Mouse (Mus musculus): ENCODE data around the gene Paqr8.

Paqr8 gene

DNA sequence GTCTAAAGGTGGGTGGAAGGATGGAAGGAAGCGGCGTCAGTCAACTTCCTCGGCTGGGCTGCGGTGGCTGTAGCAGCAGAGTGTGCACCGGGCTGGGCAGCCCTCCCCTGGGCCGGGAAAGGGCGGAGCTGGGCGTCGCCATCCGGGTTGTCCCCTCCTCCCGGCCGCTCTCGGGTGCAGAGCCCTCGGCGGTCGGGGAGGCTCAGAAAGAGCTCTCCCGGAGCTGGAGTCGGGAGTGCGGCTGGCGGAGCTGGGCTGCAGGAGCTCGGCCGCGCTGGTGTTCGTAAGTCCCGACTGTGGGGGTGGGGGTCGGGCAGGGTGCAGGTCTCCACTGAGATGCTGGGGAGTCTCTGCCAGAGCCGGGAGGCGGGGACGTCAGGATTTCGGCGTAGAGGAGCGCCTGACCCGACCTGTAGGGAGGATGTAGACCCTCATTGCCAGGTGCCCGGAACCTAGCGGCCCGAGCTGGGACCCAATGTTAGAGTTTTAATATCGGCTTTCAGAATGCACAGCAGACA is at the start of gene Paqr8:
Gene Paqr8 (plus strand): TSS at position 203 of the 518 bp plus-strand sequence.
- DNase-seq: peak; percentile 79

DNA sequence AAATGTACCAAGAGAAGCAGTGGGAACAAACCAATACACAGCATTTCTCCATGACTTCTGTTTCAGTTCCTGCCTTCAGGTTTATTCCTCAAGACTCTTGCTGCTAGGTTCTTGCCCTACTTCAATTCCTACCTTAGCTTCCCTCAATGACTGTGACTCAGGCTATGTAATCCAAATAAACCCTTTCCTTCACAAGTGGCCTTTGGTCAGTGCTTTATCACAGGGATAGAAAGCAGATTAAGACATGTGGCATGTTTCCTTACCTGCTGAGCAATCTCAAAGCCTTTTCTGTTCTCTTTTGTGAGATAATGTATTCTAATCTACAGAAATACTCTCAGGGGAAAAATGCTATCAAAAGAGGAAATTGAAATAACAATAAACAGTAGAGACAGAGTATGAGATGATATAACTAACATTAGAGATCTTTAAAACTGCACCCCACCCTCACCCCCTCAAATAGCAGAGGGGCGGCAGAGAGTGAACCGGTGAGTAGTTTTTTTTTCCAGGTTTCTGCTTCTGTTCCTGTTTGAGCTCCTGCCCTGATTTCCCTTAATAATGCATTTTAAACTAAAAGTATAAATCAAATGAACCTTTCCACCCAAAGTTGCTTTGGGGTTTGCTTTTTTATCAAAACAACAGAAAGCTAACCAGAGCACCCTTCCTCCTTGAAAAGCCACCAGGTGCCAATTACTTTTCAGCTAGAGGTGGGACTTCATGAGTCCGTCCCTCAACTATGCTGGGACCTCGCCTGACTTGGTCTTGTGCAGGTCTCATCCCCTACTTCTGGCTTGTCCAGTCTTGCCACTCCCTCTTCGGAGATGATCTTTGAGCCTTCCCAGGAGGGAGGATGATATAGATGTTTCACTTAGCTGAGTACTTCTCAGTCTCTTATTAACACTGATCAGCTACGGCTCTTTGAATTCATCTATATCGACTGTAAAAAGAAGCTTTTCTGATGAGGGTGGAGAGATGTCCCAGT is 33.2 kb upstream of the Paqr8 start:
- no peak for DNase-seq

DNA sequence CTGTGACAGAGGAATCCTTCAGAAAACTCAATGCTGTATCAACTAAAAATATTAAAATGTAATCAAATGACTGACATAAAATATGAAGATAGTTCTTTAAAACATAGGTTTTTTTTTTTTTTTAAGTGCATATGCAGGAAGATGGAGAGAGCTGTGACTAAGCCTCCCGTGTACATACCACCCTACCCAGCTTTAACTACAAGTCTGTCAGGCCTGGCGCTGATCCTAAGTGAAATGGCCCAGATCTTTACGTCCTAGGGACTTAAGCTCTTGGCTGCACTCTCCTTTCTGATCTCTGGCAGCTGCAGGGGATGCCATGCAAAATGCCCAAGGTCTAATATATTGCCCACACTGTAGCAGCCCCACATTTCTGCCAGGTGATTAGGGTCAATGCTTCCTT is 29.6 kb upstream of the Paqr8 start:
- DNase-seq: no peak

DNA sequence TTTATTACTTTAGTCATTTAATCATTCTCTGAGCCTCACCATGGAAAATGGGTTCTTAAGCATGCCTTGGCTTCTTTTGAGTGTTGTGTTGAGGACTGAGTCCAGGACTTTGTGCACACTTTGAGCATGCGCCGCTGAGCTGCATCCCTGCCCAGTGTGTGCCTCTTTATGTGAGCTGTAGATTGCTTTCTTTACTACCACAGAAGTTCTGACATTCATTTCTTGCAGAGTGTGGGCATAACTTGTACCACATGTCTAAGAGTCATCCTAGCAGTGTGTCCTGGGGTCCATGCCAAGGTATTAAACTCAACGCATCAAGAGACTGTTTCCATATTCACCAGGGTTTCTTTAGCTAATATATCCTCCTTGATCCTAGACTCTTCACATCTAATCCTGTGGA is 28.5 kb upstream of the Paqr8 start:
- DNase-seq: no peak

DNA sequence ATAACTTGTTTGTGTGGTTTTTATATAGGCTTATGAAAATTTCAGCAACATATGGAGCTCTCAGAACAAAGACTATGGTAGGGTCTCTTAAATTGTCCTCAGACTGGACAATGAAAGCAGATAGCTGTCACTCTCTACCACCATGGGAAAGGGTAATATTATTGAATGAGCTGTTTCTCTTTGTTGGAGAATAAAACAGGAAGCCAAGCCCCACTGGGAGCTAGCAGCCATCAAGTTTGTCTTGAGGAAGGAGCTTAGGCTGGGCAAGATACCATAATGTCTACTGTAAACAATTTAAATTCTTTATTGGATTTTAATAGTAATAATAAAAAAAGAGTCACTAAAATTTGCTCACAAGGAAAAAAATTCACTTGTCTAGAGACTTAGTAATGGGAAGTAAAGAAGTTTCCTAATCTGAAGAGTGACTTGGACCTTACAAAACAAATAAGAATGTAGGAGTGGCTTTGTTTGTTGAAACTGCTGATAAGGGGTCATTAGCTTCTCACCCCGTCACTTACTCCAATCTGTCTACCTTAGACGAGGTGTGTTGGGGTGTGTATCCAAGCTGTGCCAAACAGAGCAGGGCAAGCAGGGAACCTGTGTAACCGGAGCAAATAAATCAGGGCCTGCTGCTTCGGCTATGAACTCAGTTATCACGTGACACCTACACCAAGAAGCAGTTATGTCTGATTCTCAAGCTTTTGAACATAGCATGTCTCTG is 26.8 kb upstream of the Paqr8 start:
- DNase-seq: no peak

DNA sequence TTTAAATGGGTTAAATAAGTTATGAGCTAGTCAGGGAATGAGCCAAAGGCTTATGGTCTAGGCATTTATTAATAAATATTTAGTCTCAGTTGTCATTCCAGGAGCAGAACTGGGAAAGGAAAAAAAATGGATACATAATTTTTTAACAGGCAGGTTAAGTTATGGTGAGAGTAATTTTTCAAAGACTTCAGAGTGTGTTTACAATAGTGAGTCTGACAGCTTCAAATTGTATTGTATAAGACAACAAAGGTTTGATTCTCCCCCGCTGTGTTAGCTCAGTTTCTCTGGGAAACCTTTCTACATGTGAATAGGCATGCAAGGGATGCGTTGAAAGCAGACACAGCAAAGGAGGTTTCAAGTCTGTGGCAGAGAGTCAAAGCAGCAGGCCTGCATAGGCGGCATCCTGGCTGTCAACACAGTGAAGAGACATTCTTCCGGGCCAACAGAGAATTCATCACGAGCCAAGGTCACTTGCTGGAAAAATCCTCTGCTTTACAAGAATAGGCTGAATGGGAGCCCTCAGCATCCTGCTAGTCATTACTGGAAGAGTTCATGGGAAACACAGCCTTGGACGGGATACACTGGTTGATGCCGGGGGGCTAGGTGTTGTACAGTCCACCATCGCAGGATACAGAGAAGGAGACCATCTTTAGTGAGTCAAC is 23.0 kb upstream of the Paqr8 start:
- DNase-seq: no peak

DNA sequence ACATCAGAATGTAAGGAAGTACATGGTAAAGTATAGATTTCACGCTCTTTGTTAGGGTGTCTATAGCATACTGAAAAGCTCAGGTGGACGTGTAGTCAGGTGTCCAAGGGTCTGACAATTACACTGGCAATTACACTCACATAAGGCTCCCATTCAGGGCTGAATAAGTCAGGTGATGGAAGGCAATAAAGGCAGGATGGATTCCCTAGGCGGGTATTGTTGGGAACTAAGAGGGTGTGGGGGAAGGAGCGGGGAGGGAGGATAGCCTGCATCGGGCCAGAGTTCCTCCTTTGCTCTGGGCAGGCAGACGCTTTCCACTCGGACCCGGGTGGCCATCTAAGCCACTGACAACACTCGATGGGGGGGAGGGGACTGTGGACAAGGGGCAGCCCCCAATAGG is 22.4 kb upstream of the Paqr8 start:
- DNase-seq: no peak

DNA sequence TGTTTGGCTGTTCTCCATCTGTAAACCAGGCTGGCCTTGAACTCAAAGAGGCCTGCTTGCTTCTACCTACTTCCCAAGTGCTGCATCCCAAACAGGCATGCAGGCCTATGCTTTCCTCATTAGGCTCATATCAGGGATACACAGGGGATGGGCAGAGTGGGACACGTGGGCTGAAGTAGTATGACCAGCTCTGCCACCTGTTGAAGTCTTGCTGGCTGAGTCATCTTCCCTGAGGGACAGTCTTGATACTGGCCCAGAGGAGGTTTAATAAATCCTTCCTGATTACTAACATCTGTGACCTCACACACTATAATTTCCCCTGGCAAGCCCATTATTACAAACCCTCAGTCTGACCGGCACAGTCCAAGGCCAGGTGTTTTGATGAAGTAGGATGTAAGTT is 19.5 kb upstream of the Paqr8 start:
- DNase-seq: no peak

DNA sequence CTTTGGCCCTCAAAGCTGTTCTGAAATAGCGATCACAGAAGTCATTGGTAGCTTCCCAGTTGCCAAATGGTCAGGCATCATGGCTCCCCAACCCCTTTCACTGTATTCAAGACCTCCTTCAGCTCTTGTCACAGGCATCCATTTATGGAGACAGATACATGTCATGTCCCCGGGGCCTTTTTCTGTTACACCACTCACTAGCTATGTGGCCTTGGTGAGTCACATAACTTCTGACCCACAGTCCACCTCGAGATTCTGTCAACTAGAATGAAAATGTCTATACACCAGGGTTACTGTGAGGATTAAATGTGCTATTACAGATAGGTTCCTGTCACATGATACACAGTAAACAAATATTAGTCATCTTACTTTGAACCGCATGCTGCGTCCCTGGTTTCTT is 17.9 kb upstream of the Paqr8 start:
- no peak for DNase-seq

DNA sequence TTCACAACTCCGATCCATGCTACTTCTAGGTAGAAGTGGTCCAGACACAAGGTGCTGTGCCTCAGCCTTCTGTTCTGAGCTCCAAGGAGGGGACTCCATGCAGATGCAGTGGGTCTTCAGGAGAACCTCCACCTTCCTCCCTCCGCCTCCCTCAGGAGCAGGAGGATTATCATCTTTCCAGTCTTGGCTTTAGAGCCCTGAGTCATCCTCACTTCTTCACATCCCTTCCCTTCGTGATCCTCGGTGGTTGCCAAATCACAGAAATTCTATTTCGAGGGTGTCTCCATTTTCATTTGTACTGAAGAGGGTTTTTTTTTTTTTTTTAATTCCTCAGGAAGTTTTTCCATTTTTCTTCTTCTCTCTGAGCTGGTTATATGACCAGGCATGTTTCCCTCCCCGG is 16.3 kb upstream of the Paqr8 start:
- no peak for DNase-seq

DNA sequence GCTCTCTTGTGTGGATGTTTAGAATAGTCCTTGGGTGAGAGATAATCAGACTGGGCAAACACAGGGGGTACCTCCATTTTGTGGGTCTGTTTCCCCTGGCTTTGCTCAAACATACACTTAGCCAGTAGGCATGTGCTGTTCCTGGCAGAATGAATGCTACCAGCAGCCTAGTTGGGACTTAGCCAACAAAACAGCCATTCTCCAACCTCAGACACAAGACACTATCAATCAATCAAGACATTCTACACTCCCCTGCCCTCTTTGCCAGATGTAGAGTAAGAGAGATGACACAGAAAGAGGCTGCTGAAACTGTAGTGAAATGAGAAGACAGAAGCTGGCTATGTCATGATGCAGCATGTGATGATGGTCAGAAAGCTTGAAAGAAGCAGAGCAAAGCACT is 13.1 kb upstream of the Paqr8 start:
- no peak for DNase-seq

DNA sequence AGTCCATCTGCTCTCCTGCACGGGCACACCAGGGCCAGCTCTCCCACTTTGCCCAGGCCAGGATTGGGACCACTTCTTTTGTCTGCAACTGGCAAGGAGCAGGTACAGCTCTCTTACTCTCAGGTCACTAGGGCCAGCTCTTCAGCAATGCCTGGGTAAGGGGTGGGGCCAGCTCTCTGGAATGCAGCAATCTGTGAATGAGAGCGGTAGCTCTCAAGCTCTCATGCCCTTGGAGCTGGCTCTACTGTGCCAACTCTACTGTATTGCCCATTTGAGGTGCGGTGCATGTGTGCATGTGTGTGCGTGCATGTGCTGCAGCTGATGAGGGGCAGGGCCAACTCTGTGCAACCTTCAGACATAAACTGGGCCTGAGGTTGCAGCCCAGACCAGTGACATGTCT is 11.0 kb upstream of the Paqr8 start:
- no peak for DNase-seq

DNA sequence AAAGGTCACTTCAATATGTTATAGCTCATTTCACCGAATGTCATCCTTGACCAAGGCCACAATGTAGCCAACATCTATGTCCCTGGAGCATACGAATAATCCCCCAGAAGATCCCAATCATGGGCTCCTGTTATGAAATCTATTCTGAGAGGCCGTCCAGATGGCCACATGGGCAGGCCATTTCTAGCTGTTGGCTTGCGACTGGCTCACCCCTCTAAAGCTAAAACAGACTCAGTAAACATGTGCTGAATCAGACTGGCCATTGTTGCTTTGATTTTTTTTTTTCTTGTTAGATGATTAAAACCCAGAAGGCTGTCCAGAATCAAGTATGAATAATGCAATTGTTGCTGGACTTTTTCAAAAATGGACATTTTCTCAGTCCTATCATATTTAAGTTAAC is 7.3 kb upstream of the Paqr8 start:
- DNase-seq: no peak

DNA sequence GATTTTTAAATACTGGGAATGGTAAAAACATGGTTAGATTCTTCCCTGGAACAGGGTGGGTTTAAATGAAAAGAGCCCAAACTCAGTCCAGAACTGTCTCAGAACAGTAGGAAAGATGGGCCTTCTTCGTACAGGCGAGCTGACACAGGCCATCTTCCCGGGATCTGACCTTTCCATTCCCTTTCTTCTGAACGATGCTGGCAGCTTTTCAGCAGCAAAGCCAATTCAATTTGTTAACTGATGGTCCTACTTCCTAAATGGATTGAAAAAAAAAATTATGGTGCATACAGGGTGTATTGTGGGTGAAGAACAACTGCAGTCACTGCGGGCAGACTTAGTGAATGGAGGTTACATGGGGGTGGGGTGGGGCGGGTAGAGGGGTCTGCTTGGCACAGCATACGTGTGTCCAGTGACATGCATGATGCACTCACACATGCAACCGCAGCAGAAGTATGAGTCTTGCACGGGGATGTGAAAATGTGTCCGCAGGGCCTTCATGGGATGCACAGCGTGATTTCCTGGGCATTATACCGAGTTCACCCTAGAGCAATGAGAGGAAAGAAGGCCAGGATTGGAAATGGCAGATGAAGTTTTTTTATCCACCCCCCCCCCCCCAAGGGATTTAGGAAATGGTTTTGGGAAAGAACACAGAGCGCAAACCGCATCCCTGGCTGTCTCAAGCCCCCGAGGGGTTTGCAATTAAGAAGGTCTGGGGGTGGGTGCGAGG is 566 bp upstream of the Paqr8 start:
- DNase-seq: no peak

DNA sequence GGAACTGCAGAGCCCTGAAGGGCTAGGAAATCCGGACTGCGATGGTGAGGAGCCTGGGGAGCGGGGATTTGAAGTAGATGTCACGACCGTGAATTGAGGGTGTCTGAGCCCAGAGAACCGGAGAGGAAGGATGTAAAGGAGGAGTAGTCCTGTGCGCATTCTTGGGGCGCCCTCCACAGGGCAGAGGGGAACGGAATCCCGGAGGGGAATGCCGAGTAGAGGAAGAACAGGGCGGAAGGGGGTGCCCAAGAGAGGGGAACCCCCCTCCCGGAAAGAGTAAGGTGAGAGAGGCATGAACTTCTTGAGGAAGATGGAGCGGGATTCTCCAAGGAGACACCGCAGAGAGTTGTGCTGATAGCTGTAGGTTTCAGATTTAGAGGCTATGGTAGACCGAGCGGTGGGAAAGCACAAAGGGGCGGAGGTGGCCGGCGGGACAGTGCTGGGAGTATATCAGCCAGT is 564 bp downstream of the Paqr8 start:
- peak; percentile 79 for DNase-seq

DNA sequence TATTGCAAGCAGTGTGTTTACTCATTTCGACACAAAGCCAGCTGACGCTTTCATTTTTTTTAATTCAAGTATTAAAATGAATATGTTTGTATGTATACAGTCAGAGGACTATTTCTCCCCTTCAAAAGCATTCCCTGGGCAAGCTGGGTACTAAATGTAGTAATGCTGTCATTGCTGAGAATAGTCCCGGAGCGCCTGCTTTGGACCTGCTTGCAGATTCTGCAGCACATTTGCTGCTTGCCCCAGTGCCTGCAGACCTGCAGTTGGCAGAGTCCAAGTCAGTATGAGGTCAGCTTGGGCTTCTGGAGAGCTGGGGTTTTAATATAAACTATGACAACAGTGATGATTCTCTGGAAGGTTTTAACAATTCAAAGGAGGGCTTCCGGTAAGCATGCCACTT is 2.7 kb downstream of the Paqr8 start:
- no peak for DNase-seq

DNA sequence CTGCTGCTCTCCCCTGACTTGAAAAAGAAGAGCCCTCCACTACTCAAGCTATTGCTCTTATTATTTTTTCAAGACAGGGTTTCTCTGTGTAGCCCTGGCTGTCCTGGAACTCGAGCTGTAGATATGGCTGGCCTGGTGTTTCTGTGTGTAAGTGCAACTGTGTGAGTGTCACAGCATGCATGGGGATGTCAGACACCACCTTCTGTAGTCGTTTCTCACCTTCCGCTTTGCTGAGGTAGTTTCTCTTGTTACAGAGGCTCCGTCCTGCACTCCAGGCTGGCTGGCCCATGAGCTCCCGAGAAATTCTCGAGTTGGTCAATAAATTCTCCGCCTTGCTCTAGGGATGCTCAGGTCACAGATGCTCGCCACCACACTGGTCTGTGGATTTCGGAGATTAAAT is 8.0 kb downstream of the Paqr8 start:
- no peak for DNase-seq

DNA sequence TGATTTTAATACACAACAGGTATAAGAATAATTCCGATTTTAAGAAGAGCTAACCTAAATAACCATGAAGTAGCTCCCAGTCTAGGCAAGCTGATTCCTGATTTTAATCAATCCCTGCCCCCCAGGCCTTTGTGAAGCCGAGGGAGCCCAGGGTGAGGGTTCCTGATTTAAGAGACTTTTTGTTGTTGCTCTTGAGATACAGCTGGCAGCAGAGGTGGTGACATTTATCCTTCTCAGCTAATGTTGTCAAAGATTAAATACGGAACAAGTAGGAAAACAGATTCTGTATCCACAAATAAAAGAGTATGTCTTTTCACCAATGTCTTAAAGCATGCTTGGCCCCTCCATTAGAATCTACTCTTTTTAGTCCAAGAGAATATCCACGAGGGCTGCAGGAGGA is 9.9 kb downstream of the Paqr8 start:
- no peak for DNase-seq

DNA sequence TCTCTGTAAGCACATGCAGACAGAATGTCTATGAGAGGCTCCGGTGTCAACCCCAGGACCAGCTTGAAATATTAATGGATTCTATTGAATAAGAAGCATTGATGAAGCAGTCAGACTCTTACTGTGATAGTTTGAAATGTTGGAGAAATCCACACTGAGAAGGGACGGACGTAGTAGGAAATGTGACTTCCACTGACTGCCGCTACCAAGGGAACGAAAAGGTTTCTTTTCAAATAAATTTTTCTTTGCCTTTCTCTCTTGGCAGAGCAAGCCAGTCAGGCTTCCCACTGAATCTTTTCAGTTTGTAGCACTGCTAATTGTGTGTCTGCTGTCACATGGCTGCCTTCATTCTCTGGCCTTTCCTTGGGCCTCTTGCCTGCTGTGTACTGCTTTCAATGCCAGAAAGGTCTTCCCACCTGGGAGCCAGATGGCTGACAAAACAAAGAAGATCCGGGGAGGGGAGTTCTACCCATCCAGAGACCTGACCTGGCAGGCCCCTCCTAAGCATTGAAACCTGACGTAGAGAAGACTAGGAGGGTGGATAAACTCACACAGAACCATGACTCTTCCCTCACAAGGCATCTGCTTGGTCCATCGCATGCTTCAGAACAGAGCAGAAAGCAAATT is 15.2 kb downstream of the Paqr8 start:
- no peak for DNase-seq

DNA sequence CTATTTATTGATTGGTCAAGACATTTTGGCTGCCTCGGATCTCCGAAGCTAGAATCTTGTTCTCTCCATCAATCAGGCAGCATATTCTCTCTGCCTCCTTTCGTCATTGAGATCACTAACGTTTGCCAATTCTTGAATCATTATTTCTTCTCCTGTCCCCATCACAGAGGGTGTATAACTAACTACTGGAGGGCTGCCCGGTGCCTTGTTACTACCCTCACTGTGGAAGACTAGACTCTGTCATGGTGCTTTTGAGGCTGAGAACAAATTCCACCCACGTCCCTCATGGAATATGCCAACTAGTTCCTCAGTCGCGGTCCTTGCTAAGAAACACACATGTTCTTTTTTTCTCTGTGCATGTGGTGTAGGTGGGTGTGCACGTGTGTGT is 15.7 kb downstream of the Paqr8 start:
- no peak for DNase-seq

DNA sequence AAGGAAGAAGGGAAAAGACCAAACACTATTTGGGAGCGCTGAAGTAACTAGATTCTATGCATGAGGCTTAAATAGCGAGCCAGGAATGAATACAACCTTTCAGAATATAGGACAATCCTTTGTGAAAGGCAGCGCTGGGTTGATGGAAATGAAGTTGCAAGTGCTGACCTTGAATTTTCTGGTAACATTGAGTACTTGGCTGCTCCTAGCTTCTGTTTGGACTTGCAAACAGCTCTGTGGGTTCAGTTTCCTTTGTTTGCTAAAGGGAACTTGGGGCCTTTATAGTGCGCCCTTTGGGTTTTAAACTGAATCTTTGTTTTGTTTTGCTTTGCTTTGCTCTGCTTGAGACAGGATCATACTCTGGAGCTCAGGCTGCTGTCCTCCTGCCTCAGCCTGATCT is 18.1 kb downstream of the Paqr8 start:
- no peak for DNase-seq

DNA sequence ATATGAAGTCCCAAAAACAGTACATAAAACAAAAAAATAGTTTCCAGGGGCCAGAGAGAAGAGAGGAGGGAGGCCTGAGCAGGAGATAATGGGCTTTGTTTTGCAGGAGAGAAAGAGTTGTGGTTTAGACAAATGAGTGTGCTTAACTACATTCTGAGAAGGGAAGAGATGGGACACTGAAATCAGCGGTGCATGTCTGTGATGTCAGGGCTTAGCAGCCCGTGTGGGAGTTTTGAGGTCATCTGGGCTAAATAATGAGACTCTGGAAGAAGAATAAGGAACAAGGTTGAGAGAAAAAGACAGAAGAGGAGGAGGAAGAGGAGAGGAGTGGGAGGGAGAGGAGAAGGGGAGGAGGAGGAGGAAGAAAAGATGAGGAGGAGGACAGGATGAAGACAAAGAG is 21.7 kb downstream of the Paqr8 start:
- no peak for DNase-seq
